Mouse (Mus musculus) stomach, postnatal 0 days (tissue): ENCODE data around the gene App. TPM values are rescaled to one million over a fixed set of nuclear protein-coding genes. Genes with fewer than 3 reads are reported as not detected.

ENCODE experiments used
- ATAC-seq: fragments of 200-750 bp; cut with Nextera tagmentation; 2 replicates; pipeline ENCODE4 v1.8.0; 2017; ENCODE audit not compliant: low FRiP score, low TSS enrichment
- DNase-seq: peaks from one replicate; pipeline ENCODE4 v3.0.0-alpha.2; 2016; ENCODE audit warnings: low spot score
- H3K27ac ChIP-seq: fragments of 300-500 bp; sonication (generic); replicated peaks from 2 replicates; pipeline ENCODE4 v1.5.1; 2014; ENCODE audit warnings: mild to moderate bottlenecking, control low read depth
- H3K27me3 ChIP-seq: fragments of 300-500 bp; sonication (generic); 2 replicates; pipeline ENCODE4 v1.6.1; 2014; ENCODE audit warnings: low read length; ENCODE audit not compliant: control insufficient read depth, insufficient read depth
- H3K36me3 ChIP-seq: fragments of 300-500 bp; sonication (generic); 2 replicates; pipeline ENCODE4 v1.6.1; 2014; ENCODE audit warnings: low read length, mixed read lengths; ENCODE audit not compliant: control insufficient read depth, insufficient read depth
- H3K4me1 ChIP-seq: fragments of 300-500 bp; sonication (generic); replicated peaks from 2 replicates; pipeline ENCODE4 v1.6.1; 2014; ENCODE audit warnings: antibody characterized with exemption; ENCODE audit not compliant: control insufficient read depth, insufficient read depth
- H3K4me2 ChIP-seq: fragments of 300-500 bp; sonication (generic); replicated peaks from 2 replicates; pipeline ENCODE4 v1.6.1; 2014; ENCODE audit warnings: low read depth, mild to moderate bottlenecking, control low read depth, moderate library complexity
- H3K4me3 ChIP-seq: fragments of 300-500 bp; sonication (generic); 2 replicates; pipeline ENCODE4 v1.5.1; 2014; ENCODE audit warnings: low read depth, low read length, control low read depth
- H3K9ac ChIP-seq: fragments of 300-500 bp; sonication (generic); 2 replicates; pipeline ENCODE4 v1.6.1; 2014; ENCODE audit warnings: mild to moderate bottlenecking, low read length, control low read depth, mixed read lengths
- H3K9me3 ChIP-seq: fragments of 300-500 bp; sonication (generic); 2 replicates; pipeline ENCODE4 v1.6.1; 2016; ENCODE audit warnings: low read length; ENCODE audit not compliant: control insufficient read depth
- CTCF ChIP-seq: IDR thresholded peaks from 2 replicates; pipeline ENCODE4 v1.5.1; 2016; ENCODE audit warnings: antibody characterized with exemption, low read depth, mild to moderate bottlenecking, moderate library complexity
- EP300 ChIP-seq: optimal IDR thresholded peaks from 2 replicates; pipeline ENCODE3; 2016; ENCODE audit warnings: antibody characterized with exemption
- WGBS: fragments of 180-500 bp; shearing (Covaris S2); extraction: QIAGEN DNeasy Blood & Tissue Kit; methylation state at CpG from one replicate; pipeline ENCODE4 v1.1.7; 2014; 5-methylcytosine and 5-hydroxymethylcytosine counted together
- polyA plus RNA-seq: library from polyadenylated mRNA; unstranded; fragments of >200 nt; fragmentation: Nextera tagmentation; extraction: Ambion mirVana; gene quantifications from 2 replicates; pipeline ENCODE4 v1.2.1, GENCODE M21; 2015

Gene App
- polyA plus RNA-seq, 1 experiment from 2014 or later: 156 TPM

DNA sequence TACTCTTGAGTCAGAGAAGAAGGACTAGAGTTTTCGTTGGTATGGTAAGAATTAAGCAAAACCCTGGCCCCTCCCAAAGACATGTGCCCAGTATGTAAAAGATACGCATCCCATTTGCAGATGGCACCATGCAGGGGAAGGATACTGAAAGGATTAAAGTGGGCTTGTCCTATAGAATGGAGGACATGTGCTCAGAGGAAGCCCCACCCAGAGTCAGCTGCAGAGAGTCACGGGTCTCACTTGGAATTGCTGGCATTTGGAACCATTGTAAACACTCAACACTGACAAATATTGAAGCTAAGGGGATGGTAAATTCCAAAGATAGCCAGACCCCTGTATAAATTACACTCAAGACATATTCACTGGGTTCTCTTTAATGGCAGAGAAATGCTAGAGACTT lies 7.1 kb upstream of the App start:
- ATAC-seq: no peak
- TF ChIP-seq EP300: no peak
- no peak for TF ChIP-seq CTCF
- H3K4me2 ChIP-seq: no peak overlapping the region
- H3K4me3 ChIP-seq: no peak overlapping the region
- H3K27ac ChIP-seq: no peak overlapping the region
- no peaks in the 10 kb centered on the region for H3K36me3 ChIP-seq
- H3K9ac ChIP-seq: no peak overlapping the region
- 63% methylated on average over 3 of the region's 3 CpGs for WGBS
- no peaks in the 10 kb centered on the region for H3K9me3 ChIP-seq
- no peaks in the 10 kb centered on the region for H3K4me1 ChIP-seq
- DNase-seq: no peak
- no peaks in the 10 kb centered on the region for H3K27me3 ChIP-seq

DNA sequence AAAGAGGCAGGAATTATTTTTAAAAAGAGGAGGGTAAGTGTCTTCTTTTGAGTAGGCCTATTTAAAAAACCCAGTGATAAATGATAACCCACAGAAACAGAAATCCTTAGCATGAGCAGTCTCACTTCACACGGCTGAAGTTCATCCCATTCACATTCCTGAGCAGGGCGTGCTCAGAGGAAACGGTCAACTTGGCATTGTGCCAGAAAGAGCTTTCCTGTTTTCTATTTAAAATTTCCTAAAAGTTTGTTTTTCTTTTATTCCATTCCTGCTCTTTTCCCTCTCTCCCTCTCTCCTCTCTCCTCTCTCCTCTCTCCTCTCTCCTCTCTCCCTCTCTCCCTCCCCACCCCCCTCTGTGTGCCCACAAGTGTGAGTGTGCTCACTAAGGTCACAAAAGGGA lies 3.1 kb upstream of the App start:
- no peak for DNase-seq
- 4% methylated on average over 3 of the region's 3 CpGs for WGBS
- Histone ChIP-seq H3K4me1 (no peaks in the 10 kb centered on the region), H3K9ac (no peak overlapping the region), H3K4me2 (no peak overlapping the region), H3K27me3 (no peaks in the 10 kb centered on the region), H3K9me3 (no peaks in the 10 kb centered on the region), H3K27ac (no peak overlapping the region), H3K4me3 (no peak overlapping the region), H3K36me3 (no peaks in the 10 kb centered on the region)
- ATAC-seq: no peak
- TF ChIP-seq EP300 (no peak), CTCF (no peak)

DNA sequence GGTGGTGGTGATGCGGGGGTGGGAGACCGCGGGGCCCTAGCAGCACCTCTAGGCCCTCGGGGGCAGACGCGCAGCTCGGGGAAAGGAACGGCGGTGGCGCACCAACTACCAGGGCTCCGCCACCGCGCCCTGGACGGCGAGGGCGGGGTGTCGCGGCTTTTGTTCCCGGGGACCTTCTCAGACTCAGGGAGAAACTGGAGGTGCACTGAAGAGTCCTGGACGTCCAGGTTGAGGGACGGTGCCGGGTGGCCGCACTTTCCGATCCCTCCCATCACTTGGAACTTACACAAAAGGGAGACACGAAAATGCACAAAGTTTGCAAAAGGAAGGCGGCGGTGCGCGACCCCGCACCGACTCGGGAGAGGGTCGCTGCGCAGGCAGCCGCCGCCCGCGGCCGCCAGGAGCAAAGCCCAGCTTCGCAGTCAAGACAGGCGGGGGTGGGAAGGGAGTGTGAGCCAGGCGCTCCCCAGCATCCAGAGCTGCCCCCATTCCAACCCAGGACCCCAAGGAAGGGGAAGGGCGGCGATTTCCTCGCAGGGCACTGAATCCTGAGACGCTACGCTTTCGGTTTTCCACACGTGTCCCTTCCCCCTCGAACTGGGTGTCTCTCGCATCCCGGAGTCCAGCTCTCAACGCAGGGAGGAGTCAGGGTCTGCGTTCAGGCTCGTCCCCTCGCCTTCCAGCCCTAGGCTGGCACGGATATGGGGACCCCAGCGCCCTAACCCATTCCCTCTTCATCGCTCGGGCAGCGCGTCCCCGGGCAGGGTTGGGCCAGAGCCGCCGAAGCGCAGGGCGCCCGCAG lies 794 bp downstream of the App start:
- Histone ChIP-seq H3K4me1 (peaks cover 2% of the 10 kb centered on the region; the same call in 1 of the 2 replicates), H3K4me2 (peak overlapping the region; percentile 77), H3K9ac (peak overlapping the region; percentile 86), H3K9me3 (no peaks in the 10 kb centered on the region), H3K36me3 (no peaks in the 10 kb centered on the region), H3K27ac (peak overlapping the region; percentile 93), H3K4me3 (peak overlapping the region; percentile 70), H3K27me3 (no peaks in the 10 kb centered on the region)
- TF ChIP-seq CTCF: peak; percentile 19; the same call in 1 of the 2 replicates
- TF ChIP-seq EP300: no peak
- ATAC-seq (peak; percentile 64), DNase-seq (peak; percentile 83)
- 1% methylated on average over 65 of the region's 68 CpGs for WGBS

DNA sequence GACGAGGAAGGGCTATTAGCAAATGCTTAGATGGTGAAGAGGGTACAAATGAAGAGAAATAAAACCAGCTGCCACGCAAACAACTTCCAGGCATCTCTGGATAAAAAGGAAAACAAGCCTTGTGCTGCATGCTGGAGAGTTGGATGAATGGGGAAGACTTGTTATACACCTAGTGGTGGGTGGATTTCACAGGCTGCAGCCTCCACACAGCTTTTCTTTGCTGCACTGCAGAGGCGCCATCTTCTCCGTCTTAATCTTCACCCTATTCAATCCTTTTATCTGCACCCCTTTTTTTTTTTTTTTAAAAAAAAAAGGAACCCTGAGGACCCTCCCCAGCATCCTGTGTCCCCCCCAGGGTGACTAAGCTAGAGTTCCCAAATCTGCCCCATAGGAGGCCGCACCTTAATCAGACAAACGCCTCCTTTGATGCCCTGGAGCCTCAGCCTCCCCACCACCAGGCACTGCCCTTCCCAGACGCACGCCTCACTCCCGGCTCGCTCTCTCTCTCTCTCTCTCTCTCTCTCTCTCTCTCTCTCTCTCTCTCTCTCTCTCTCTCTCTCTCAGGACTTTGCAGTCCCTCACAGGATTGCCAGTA lies 1.5 kb downstream of the App start:
- Histone ChIP-seq H3K4me1 (peaks cover 2% of the 10 kb centered on the region; the same call in 1 of the 2 replicates), H3K27ac (peak overlapping the region; percentile 93), H3K27me3 (no peaks in the 10 kb centered on the region), H3K36me3 (no peaks in the 10 kb centered on the region), H3K4me3 (peak overlapping the region; percentile 70), H3K9ac (peak overlapping the region; percentile 86), H3K4me2 (peak overlapping the region; percentile 77), H3K9me3 (no peaks in the 10 kb centered on the region)
- TF ChIP-seq CTCF: peak; percentile 62
- no peak for TF ChIP-seq EP300
- DNase-seq (no peak), ATAC-seq (peak; percentile 59)
- WGBS: 2% methylated on average over 10 of the region's 10 CpGs

DNA sequence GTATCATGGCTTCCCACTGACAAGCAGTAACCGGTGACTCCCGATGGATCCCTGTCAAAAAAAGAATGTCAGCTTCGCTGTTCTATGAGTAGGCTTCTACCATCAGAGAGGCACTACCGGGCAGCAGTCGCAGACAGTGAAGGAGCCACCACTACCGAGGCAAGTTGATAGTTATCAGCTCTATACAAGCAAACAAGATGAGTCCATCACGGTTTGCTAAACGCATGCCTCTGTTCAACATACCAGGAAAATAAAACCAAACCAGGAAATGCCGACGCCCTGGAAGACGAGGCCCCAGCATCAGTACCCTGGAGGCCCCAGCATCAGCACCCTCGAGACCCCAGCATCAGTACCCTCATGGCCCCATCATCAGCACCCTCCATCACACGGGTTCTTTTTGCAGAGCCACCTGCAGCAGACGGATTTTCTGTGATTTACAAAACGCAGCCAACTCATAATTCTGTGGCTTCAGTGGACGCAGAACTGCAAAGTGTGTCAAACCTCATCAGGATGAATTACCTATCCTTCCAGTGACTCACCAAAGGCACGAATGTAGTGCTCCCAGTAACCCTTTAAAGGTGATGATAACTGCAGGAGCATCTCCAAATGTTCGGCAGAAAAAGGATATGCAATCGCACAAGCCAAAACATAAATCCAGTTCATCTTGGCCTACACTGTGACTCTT lies 2.6 kb downstream of the App start:
- H3K36me3 ChIP-seq: no peaks in the 10 kb centered on the region
- H3K4me2 ChIP-seq: no peak overlapping the region; the same call in 1 of the 2 replicates
- no peaks in the 10 kb centered on the region for H3K9me3 ChIP-seq
- H3K4me1 ChIP-seq: peaks cover 2% of the 10 kb centered on the region; the same call in 1 of the 2 replicates
- WGBS: 42% methylated on average over 19 of the region's 19 CpGs
- H3K9ac ChIP-seq: peak overlapping the region; percentile 13; the same call in 1 of the 2 replicates
- DNase-seq (no peak), ATAC-seq (no peak)
- TF ChIP-seq EP300 (no peak), CTCF (no peak)
- H3K4me3 ChIP-seq: no peak overlapping the region
- no peak overlapping the region for H3K27ac ChIP-seq
- H3K27me3 ChIP-seq: no peaks in the 10 kb centered on the region
